ENCODE assay signal across 8 mouse cellular contexts in the genomic region with DNA sequence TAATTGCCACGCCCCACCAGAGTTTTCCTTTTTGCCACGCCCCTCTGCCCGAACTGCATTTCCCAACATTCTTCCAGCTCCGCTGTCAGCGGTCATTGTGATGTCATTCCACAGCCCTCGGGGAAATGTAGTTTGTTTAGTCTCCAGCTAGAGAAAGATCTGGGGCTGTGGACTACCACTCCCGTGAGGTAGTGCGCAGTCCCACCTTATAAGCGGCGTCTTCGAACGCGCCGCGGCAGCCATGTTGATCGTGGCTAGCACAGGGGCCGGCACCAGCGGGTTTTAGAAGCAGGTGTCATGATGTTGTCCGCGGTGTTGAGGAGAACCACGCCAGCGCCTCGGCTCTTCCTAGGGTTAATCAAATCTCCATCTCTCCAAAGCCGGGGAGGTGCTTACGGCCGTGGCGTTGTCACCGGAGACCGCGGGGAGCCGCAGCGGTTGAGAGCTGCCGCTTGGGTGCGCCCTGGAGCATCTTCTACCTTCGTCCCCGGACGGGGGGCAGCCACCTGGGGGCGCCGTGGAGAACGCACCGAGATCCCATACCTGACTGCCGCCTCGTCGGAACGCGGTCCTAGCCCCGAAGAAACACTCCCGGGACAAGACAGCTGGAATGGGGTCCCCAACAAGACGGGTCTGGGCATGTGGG. TPM values are rescaled to one million over a fixed set of nuclear protein-coding genes. Genes with fewer than 3 reads are reported as not detected.
DNase-seq lines count a peak whose midpoint lies in the region; ATAC-seq and TF ChIP-seq lines count a peak whose summit lies in the region.

A gene (plus strand): TSS at position 120 of the 646 bp plus-strand sequence.

- peak; percentile 95 for TF ChIP-seq CTCF in liver, embryonic 14.5 days (IDR thresholded peaks at IDR 0.05; ENCODE audit: low read depth)
- TF ChIP-seq CTCF in stomach, postnatal 0 days (IDR thresholded peaks at IDR 0.05; ENCODE audit: low read depth), result peak; percentile 85

- TF ChIP-seq EP300 in liver, embryonic 14.5 days (IDR thresholded peaks at IDR 0.05; ENCODE audit: low read depth), result no peak
- no peak for TF ChIP-seq EP300 in stomach, postnatal 0 days (optimal IDR thresholded peaks at IDR 0.05)

- H3K4me3 ChIP-seq in forebrain, embryonic 10.5 days, result peak within 1 kb of the TSS; percentile 73
- H3K4me3 ChIP-seq in heart, embryonic 15.5 days, result peak within 1 kb of the TSS; percentile 75
- H3K4me3 ChIP-seq in liver, embryonic 14.5 days (ENCODE audit: insufficient read depth in 1 of 2, low read depth in 2 of 2, low read length in 2 of 2), result peak within 1 kb of the TSS; percentile 70 to 81
- peak within 1 kb of the TSS; percentile 48 for H3K4me3 ChIP-seq in neural tube, embryonic 11.5 days (ENCODE audit: low read depth, low read length)
- peak within 1 kb of the TSS; percentile 64 for H3K4me3 ChIP-seq in stomach, postnatal 0 days (ENCODE audit: low read depth, low read length)

- 1% methylated on average over 49 of the region's 49 CpGs for WGBS in forebrain, embryonic 10.5 days
- 2% methylated on average over 49 of the region's 49 CpGs for WGBS in heart, embryonic 15.5 days
- under 1% methylated on average over 49 of the region's 49 CpGs for WGBS in liver, embryonic 14.5 days (ENCODE audit: insufficient replicate concordance)
- under 1% methylated on average over 49 of the region's 49 CpGs for WGBS in neural tube, embryonic 11.5 days
- WGBS in stomach, postnatal 0 days, result under 1% methylated on average over 49 of the region's 49 CpGs

- H3K27ac ChIP-seq in forebrain, embryonic 10.5 days, result peak within 1 kb of the TSS; percentile 85
- H3K27ac ChIP-seq in heart, embryonic 15.5 days, result peak within 1 kb of the TSS; percentile 75
- H3K27ac ChIP-seq in liver, embryonic 14.5 days, result no peak within 1 kb of the TSS
- H3K27ac ChIP-seq in neural tube, embryonic 11.5 days (ENCODE audit: low read depth, low read length), result no peak within 1 kb of the TSS
- H3K27ac ChIP-seq in stomach, postnatal 0 days (replicated peaks), result peak within 1 kb of the TSS; percentile 56

- H3K4me1 ChIP-seq in forebrain, embryonic 10.5 days, result peaks cover 25% of the 10 kb centered on the region
- H3K4me1 ChIP-seq in heart, embryonic 15.5 days (replicated peaks), result peaks cover 12% of the 10 kb centered on the region
- peaks cover 3 to 12% of the 10 kb centered on the region in 2 experiments; a peak in 3 of 4 replicates for H3K4me1 ChIP-seq in liver, embryonic 14.5 days (replicated peaks; ENCODE audit: control insufficient read depth in 2 of 2, insufficient read depth in 2 of 2, low read length in 1 of 2)
- peaks cover 6% of the 10 kb centered on the region; the same call in 1 of the 2 replicates for H3K4me1 ChIP-seq in neural tube, embryonic 11.5 days (ENCODE audit: control insufficient read depth, insufficient read depth, low read length)
- H3K4me1 ChIP-seq in stomach, postnatal 0 days (replicated peaks; ENCODE audit: control insufficient read depth, insufficient read depth), result peaks cover 3% of the 10 kb centered on the region; the same call in 1 of the 2 replicates

- no peaks in the 10 kb centered on the region; the same call in 1 of the 2 replicates for H3K9me3 ChIP-seq in forebrain, embryonic 10.5 days
- no peaks in the 10 kb centered on the region for H3K9me3 ChIP-seq in heart, embryonic 15.5 days (replicated peaks)
- no peaks in the 10 kb centered on the region for H3K9me3 ChIP-seq in liver, embryonic 14.5 days (ENCODE audit: control insufficient read depth, low read length)
- H3K9me3 ChIP-seq in neural tube, embryonic 11.5 days (ENCODE audit: control insufficient read depth, low read length), result no peaks in the 10 kb centered on the region
- H3K9me3 ChIP-seq in stomach, postnatal 0 days (ENCODE audit: control insufficient read depth, low read length), result no peaks in the 10 kb centered on the region

- peak; percentile 97 for ATAC-seq in heart, embryonic 15.5 days (replicated peaks; ENCODE audit: insufficient number of reproducible peaks, insufficient read depth, low FRiP score, low read depth)
- peak; percentile 98 for ATAC-seq in liver, embryonic 14.5 days (ENCODE audit: insufficient read depth)
- peak; percentile 96 for ATAC-seq in neural tube, embryonic 11.5 days (ENCODE audit: insufficient read depth, low FRiP score, low TSS enrichment)
- peak; percentile 99 for ATAC-seq in stomach, postnatal 0 days (ENCODE audit: low FRiP score, low TSS enrichment)

- H3K4me2 ChIP-seq in heart, embryonic 15.5 days, result peak within 1 kb of the TSS; percentile 71
- peak within 1 kb of the TSS; percentile 71 for H3K4me2 ChIP-seq in liver, embryonic 14.5 days (ENCODE audit: low read depth)
- H3K4me2 ChIP-seq in neural tube, embryonic 11.5 days (ENCODE audit: low read depth), result peak within 1 kb of the TSS; percentile 41
- peak within 1 kb of the TSS; percentile 63 for H3K4me2 ChIP-seq in stomach, postnatal 0 days (replicated peaks; ENCODE audit: low read depth)

- DNase-seq in CD8-positive naive resting alpha-beta T cell, adult 2 months (ENCODE audit: low read depth in 2 of 2, low spot score in 2 of 2), result peak; percentile 85 to 89
- DNase-seq in c-Kit-positive CD71-negative TER-119-negative erythroid progenitor cells, embryonic 14.5 days (ENCODE audit: low read depth), result peak; percentile 87
- peak; percentile 92 for DNase-seq in forebrain, embryonic 10.5 days (ENCODE audit: extremely low spot score, low spot score)
- DNase-seq in kidney, postnatal 25 days, result peak; percentile 95 to 97
- DNase-seq in liver, embryonic 14.5 days (ENCODE audit: low read depth in 3 of 3, low spot score in 3 of 3), result peak; percentile 84 to 87 (median 86)
- peak; percentile 89 for DNase-seq in neural tube, embryonic 11.5 days (ENCODE audit: low spot score)
- peak; percentile 92 for DNase-seq in stomach, postnatal 0 days (ENCODE audit: low spot score)

- H3K9ac ChIP-seq in heart, embryonic 15.5 days, result peak within 1 kb of the TSS; percentile 56
- H3K9ac ChIP-seq in liver, embryonic 14.5 days (replicated peaks), result peak within 1 kb of the TSS; percentile 54
- H3K9ac ChIP-seq in neural tube, embryonic 11.5 days (ENCODE audit: low read length), result 0 out of 2 replicates have a peak within 1 kb of the TSS, but pooled peaks have one; percentile 5
- H3K9ac ChIP-seq in stomach, postnatal 0 days (ENCODE audit: low read length), result peak within 1 kb of the TSS; percentile 56

- H3K36me3 ChIP-seq in forebrain, embryonic 10.5 days (replicated peaks), result peaks cover 7% of the 10 kb centered on the region; the same call in 1 of the 2 replicates
- H3K36me3 ChIP-seq in heart, embryonic 15.5 days, result no peaks in the 10 kb centered on the region
- H3K36me3 ChIP-seq in liver, embryonic 14.5 days (replicated peaks; ENCODE audit: control insufficient read depth, insufficient read depth, low read depth), result no peaks in the 10 kb centered on the region
- no peaks in the 10 kb centered on the region for H3K36me3 ChIP-seq in neural tube, embryonic 11.5 days (ENCODE audit: control insufficient read depth, insufficient read depth, low read length)
- H3K36me3 ChIP-seq in stomach, postnatal 0 days (ENCODE audit: control insufficient read depth, insufficient read depth, low read length), result no peaks in the 10 kb centered on the region

- 0 out of 2 replicates have a peak, but pooled peaks cover 2% of the 10 kb centered on the region for H3K27me3 ChIP-seq in forebrain, embryonic 10.5 days (ENCODE audit: poor library complexity, severe bottlenecking)
- no peaks in the 10 kb centered on the region for H3K27me3 ChIP-seq in heart, embryonic 15.5 days
- no peaks in the 10 kb centered on the region for H3K27me3 ChIP-seq in liver, embryonic 14.5 days (ENCODE audit: control insufficient read depth, insufficient read depth, low read length)
- H3K27me3 ChIP-seq in neural tube, embryonic 11.5 days (ENCODE audit: control insufficient read depth, insufficient read depth, low read length), result no peaks in the 10 kb centered on the region
- no peaks in the 10 kb centered on the region for H3K27me3 ChIP-seq in stomach, postnatal 0 days (ENCODE audit: control insufficient read depth, insufficient read depth, low read length)

RNA-seq across cellular contexts. Expression of the gene that starts here (rescaled TPM):
- 52.3 and 59.9 TPM in 2 replicates for polyA plus RNA-seq in forebrain, embryonic 10.5 days (2016; fragmentation: Nextera tagmentation; extraction: Ambion mirVana)
- polyA plus RNA-seq in heart, embryonic 15.5 days (2015; fragmentation: Nextera tagmentation; extraction: Ambion mirVana), result 43.8 and 54.9 TPM in 2 replicates
- 4.1 and 8.3 TPM in 2 replicates for polyA plus RNA-seq in liver, embryonic 14.5 days (2012; rRNA removed)
- 18.7 and 20.6 TPM in 2 replicates for polyA plus RNA-seq in liver, embryonic 14.5 days (2014; fragmentation: Nextera tagmentation; extraction: Ambion mirVana)
- 37.1 and 41.4 TPM in 2 replicates for polyA plus RNA-seq in neural tube, embryonic 11.5 days (2014; fragmentation: Nextera tagmentation; extraction: Ambion mirVana)
- 38.6 and 40.2 TPM in 2 replicates for polyA plus RNA-seq in stomach, postnatal 0 days (2015; fragmentation: Nextera tagmentation; extraction: Ambion mirVana)

Comparison
In these comparisons a context has a peak if more than half of its experiments do, and no peak if none do; other contexts are left out.
1. H3K27ac ChIP-seq: peak in forebrain, embryonic 10.5 days (single experiment), heart, embryonic 15.5 days (single experiment) and stomach, postnatal 0 days (single experiment); none in liver, embryonic 14.5 days (single experiment) and neural tube, embryonic 11.5 days (single experiment).
2. H3K9ac ChIP-seq: peak in every context shown above with its lines; median percentile 56 in heart, embryonic 15.5 days; 56 in stomach, postnatal 0 days; 54 in liver, embryonic 14.5 days; 5 in neural tube, embryonic 11.5 days.
3. Peak in every context shown above with its lines, with median percentiles within 50 percentile points of each other: DNase-seq, H3K4me3 ChIP-seq, ATAC-seq and H3K4me2 ChIP-seq.